Mouse (Mus musculus) kidney, postnatal 0 days (tissue): Measurements from ENCODE around the gene Xirp1. TPM values are rescaled to one million over a fixed set of nuclear protein-coding genes. Genes with fewer than 3 reads are reported as not detected.
A peak's percentile ranks its signal among the peaks of the same experiment; 100 is the strongest.

Source experiments
- ATAC-seq: fragments of 200-750 bp; cut with Nextera tagmentation; replicated peaks from 2 replicates; pipeline ENCODE4 v1.8.0; 2017; ENCODE audit warnings: low read depth, moderate number of reproducible peaks, moderate TSS enrichment, moderate library complexity; ENCODE audit not compliant: low FRiP score
- DNase-seq: peaks from one replicate; pipeline ENCODE4 v3.0.0-alpha.2; 2016; ENCODE audit warnings: low spot score
- H3K27ac ChIP-seq: fragments of 300-500 bp; sonication (generic); 2 replicates; pipeline ENCODE4 v1.5.1; 2014; ENCODE audit warnings: mild to moderate bottlenecking
- H3K27me3 ChIP-seq: fragments of 300-500 bp; sonication (generic); 2 replicates; pipeline ENCODE4 v1.6.1; 2014; ENCODE audit warnings: low read length, mixed read lengths; ENCODE audit not compliant: insufficient read depth
- H3K36me3 ChIP-seq: fragments of 300-500 bp; sonication (generic); 2 replicates; pipeline ENCODE4 v1.6.1; 2014; ENCODE audit warnings: low read length, mixed read lengths; ENCODE audit not compliant: insufficient read depth
- H3K4me1 ChIP-seq: fragments of 300-500 bp; sonication (generic); replicated peaks from 2 replicates; pipeline ENCODE4 v1.6.1; 2014; ENCODE audit warnings: antibody characterized with exemption, low read length, mixed read lengths; ENCODE audit not compliant: insufficient read depth
- H3K4me2 ChIP-seq: fragments of 300-500 bp; sonication (generic); 2 replicates; pipeline ENCODE4 v1.6.1; 2014; ENCODE audit warnings: mild to moderate bottlenecking, low read length, moderate library complexity, mixed read lengths
- H3K4me3 ChIP-seq: fragments of 300-500 bp; sonication (generic); replicated peaks from 2 replicates; pipeline ENCODE4 v1.5.1; 2014; ENCODE audit warnings: low read depth, low read length
- H3K9ac ChIP-seq: fragments of 300-500 bp; sonication (generic); 2 replicates; pipeline ENCODE4 v1.6.1; 2014; ENCODE audit warnings: low read depth, low read length
- H3K9me3 ChIP-seq: fragments of 300-500 bp; sonication (generic); replicated peaks from 2 replicates; pipeline ENCODE4 v1.6.1; 2016; ENCODE audit warnings: low read length, inconsistent platforms, mixed read lengths
- CTCF ChIP-seq: IDR thresholded peaks from 2 replicates; pipeline ENCODE4 v1.5.1; 2016; ENCODE audit warnings: antibody characterized with exemption, low read depth, mild to moderate bottlenecking, moderate library complexity
- WGBS: fragments of 180-500 bp; shearing (Covaris S2); extraction: QIAGEN DNeasy Blood & Tissue Kit; methylation state at CpG from one replicate; pipeline ENCODE4 v1.1.7; 2014; 5-methylcytosine and 5-hydroxymethylcytosine counted together
- polyA plus RNA-seq: library from polyadenylated mRNA; unstranded; fragments of >200 nt; fragmentation: Nextera tagmentation; extraction: Ambion mirVana; gene quantifications from 2 replicates; pipeline ENCODE4 v1.2.1, GENCODE M21; 2015

Xirp1 gene
- polyA plus RNA-seq, 1 experiment from 2014 or later, result 0.16 TPM

GRCm38 (mm10) chr9:119965186-119965585 is 58.2 kb downstream of the Xirp1 start:
- H3K36me3 ChIP-seq, result no peaks in the 10 kb centered on the region
- no peaks in the 10 kb centered on the region for H3K27me3 ChIP-seq
- DNase-seq, result no peak
- 65% methylated on average over 3 of the region's 3 CpGs for WGBS
- no peaks in the 10 kb centered on the region for H3K9me3 ChIP-seq
- ATAC-seq, result no peak
- H3K9ac ChIP-seq, result no peak overlapping the region
- H3K4me1 ChIP-seq, result no peaks in the 10 kb centered on the region
- no peak overlapping the region for H3K4me2 ChIP-seq
- no peak overlapping the region for H3K27ac ChIP-seq
- no peak for TF ChIP-seq CTCF
- H3K4me3 ChIP-seq, result no peak overlapping the region

- Histone ChIP-seq H3K4me3 (no peak overlapping the region), H3K27me3 (no peaks in the 10 kb centered on the region), H3K27ac (0 out of 2 replicates have a peak overlapping the region, but pooled peaks have one; percentile 15), H3K9ac (no peak overlapping the region), H3K9me3 (no peaks in the 10 kb centered on the region), H3K36me3 (no peaks in the 10 kb centered on the region), H3K4me1 (no peaks in the 10 kb centered on the region), H3K4me2 (no peak overlapping the region)
- TF ChIP-seq CTCF, result no peak
- ATAC-seq, result no peak
- peak; percentile 58 for DNase-seq
- 70% methylated on average over 3 of the region's 3 CpGs for WGBS
These were observed 59.2 kb downstream of the Xirp1 start for GRCm38 (mm10) chr9:119964206-119964605.

Other genes starting within 250 kb of the Xirp1 start
- 0.07 TPM in 1 of 2 replicates, not detected in the other for gene Scn11a, start 198.1 kb downstream of the Xirp1 start, polyA plus RNA-seq
- 30.8 and 31.1 TPM in 2 replicates for gene Wdr48, start 128.7 kb downstream of the Xirp1 start, polyA plus RNA-seq
- 18.3 and 19.1 TPM in 2 replicates for gene Gorasp1, start 86.0 kb downstream of the Xirp1 start, polyA plus RNA-seq
- 0.03 and 0.06 TPM in 2 replicates for gene Ttc21a, start 86.0 kb downstream of the Xirp1 start, polyA plus RNA-seq
- gene Csrnp1, start 38.9 kb downstream of the Xirp1 start, polyA plus RNA-seq, result 4.8 and 7.8 TPM in 2 replicates
- 4.3 and 4.5 TPM in 2 replicates for gene Cx3cr1, start 46.3 kb upstream of the Xirp1 start, polyA plus RNA-seq
- gene Ccr8, start 68.5 kb upstream of the Xirp1 start, polyA plus RNA-seq, result not detected in 2 replicates
- gene Slc25a38, start 86.8 kb upstream of the Xirp1 start, polyA plus RNA-seq, result 21.5 and 21.9 TPM in 2 replicates
- gene Rpsa, start 104.1 kb upstream of the Xirp1 start, polyA plus RNA-seq, result 1,210 and 1,323 TPM in 2 replicates
- 0.04 TPM in 1 of 2 replicates, not detected in the other for gene Mobp, start 126.1 kb upstream of the Xirp1 start, polyA plus RNA-seq